Mouse (Mus musculus): Measurements from ENCODE around the gene Foxc1. TPM values are rescaled to one million over a fixed set of nuclear protein-coding genes. Genes with fewer than 3 reads are reported as not detected.
A peak's percentile ranks its signal among the peaks of the same experiment; 100 is the strongest.

The Foxc1 gene
- polyA plus RNA-seq, 1 experiment = 1.9 TPM

- no peak for TF ChIP-seq CTCF (IDR thresholded peaks at IDR 0.05; ENCODE audit: borderline replicate concordance, control insufficient read depth, extremely low read depth, insufficient read depth, low read length, poor library complexity)
- TF ChIP-seq POLR2A (IDR thresholded peaks at IDR 0.05; ENCODE audit: control insufficient read depth, extremely low read depth, insufficient read depth, low read length, poor library complexity) = no peak
Observed at GRCm38 (mm10) chr13:31804571-31804970, 1.9 kb upstream of the Foxc1 start.

DNA sequence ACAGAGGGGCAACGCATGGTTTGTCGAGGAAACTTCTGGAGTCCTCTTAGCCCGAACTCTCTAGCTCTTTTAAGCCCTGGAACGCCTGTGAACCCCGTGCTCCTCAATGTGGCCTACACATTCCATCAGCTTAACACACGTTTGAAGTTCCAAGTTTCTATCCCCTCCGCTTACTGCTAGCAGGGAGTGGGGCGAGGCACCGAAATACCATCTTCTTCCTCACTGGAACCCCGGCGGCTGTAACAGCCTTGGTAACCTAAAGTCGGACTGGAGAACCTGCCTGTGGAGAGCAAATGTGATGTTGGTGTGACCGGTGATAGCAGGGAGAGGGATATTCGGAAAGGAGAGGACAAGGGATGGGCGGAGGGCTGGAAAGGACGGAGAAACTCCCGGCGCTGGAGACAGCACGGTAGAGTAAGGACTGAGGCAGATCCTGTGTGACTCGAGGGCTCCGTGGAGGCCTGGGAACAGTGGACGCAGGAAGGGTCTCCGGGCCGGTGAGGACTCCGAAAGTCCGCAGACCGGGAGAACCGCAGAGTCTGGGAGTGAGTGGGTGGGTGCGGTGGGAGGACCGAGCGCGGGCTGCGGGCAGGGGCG lies 504 bp upstream of the Foxc1 start:
- TF ChIP-seq CTCF (IDR thresholded peaks at IDR 0.05; ENCODE audit: borderline replicate concordance, control insufficient read depth, extremely low read depth, insufficient read depth, low read length, poor library complexity) = no peak
- no peak for TF ChIP-seq POLR2A (IDR thresholded peaks at IDR 0.05; ENCODE audit: control insufficient read depth, extremely low read depth, insufficient read depth, low read length, poor library complexity)
- WGBS = 10% methylated on average over 34 of the region's 34 CpGs
- Histone ChIP-seq H3K4me1 (replicated peaks; ENCODE audit: control insufficient read depth, insufficient read depth, low read length) (peaks cover 25% of the 10 kb centered on the region), H3K4me3 (ENCODE audit: control insufficient read depth, insufficient read depth, low read length) (peak overlapping the region; percentile 20), H3K27ac (ENCODE audit: control insufficient read depth, insufficient read depth, low read length) (no peak overlapping the region), H3K36me3 (ENCODE audit: control insufficient read depth, insufficient read depth, low read length) (no peaks in the 10 kb centered on the region), H3K27me3 (ENCODE audit: control insufficient read depth, insufficient read depth, low read length) (peaks cover 48% of the 10 kb centered on the region)
- no peak for DNase-seq

More at GRCm38 (mm10) chr13:31804571-31804970, 1.9 kb upstream of the Foxc1 start:
- DNase-seq = no peak
- H3K4me1 ChIP-seq (replicated peaks; ENCODE audit: control insufficient read depth, insufficient read depth, low read length) = peaks cover 25% of the 10 kb centered on the region
- H3K27ac ChIP-seq (ENCODE audit: control insufficient read depth, insufficient read depth, low read length) = no peak overlapping the region
- H3K4me3 ChIP-seq (ENCODE audit: control insufficient read depth, insufficient read depth, low read length) = no peak overlapping the region
- peaks cover 45% of the 10 kb centered on the region for H3K27me3 ChIP-seq (ENCODE audit: control insufficient read depth, insufficient read depth, low read length)
- 11% methylated on average over 7 of the region's 7 CpGs for WGBS
- no peaks in the 10 kb centered on the region for H3K36me3 ChIP-seq (ENCODE audit: control insufficient read depth, insufficient read depth, low read length)

DNA sequence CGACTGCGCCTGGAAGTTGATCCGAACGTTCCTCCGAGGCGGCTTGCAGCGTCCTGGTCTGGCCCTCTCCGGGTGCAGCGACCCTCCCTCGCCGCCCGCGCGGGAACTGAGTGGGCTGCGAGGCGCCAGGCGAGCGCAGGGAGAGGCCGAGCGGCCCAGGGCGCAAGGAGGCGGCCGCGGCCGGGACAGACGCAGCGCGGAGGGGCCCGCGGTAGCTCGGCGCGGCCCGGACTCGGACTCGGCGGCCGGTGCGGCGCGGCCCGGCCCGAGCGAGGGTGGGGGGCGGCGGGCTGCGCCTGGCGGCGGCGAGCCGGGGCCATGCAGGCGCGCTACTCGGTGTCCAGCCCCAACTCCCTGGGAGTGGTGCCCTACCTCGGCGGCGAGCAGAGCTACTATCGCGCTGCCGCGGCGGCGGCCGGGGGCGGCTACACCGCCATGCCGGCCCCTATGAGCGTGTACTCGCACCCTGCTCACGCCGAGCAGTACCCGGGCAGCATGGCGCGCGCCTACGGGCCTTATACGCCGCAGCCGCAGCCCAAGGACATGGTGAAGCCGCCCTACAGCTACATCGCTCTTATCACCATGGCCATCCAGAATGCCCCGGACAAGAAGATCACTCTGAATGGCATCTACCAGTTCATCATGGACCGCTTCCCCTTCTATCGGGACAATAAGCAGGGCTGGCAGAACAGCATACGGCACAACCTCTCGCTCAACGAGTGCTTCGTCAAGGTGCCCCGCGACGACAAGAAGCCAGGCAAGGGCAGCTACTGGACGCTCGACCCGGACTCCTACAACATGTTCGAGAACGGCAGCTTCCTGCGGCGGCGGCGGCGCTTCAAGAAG lies 680 bp downstream of the Foxc1 start:
- H3K27ac ChIP-seq (ENCODE audit: control insufficient read depth, insufficient read depth, low read length) = no peak overlapping the region
- no peak for DNase-seq
- peaks cover 20% of the 10 kb centered on the region for H3K4me1 ChIP-seq (replicated peaks; ENCODE audit: control insufficient read depth, insufficient read depth, low read length)
- no peak for TF ChIP-seq CTCF (IDR thresholded peaks at IDR 0.05; ENCODE audit: borderline replicate concordance, control insufficient read depth, extremely low read depth, insufficient read depth, low read length, poor library complexity)
- TF ChIP-seq POLR2A (IDR thresholded peaks at IDR 0.05; ENCODE audit: control insufficient read depth, extremely low read depth, insufficient read depth, low read length, poor library complexity) = no peak
- WGBS = 2% methylated on average over 101 of the region's 101 CpGs
- H3K27me3 ChIP-seq (ENCODE audit: control insufficient read depth, insufficient read depth, low read length) = peaks cover 50% of the 10 kb centered on the region
- no peaks in the 10 kb centered on the region for H3K36me3 ChIP-seq (ENCODE audit: control insufficient read depth, insufficient read depth, low read length)
- H3K4me3 ChIP-seq (ENCODE audit: control insufficient read depth, insufficient read depth, low read length) = peak overlapping the region; percentile 28

GRCm38 (mm10) chr13:31807736-31808115 lies 1.3 kb downstream of the Foxc1 start:
- H3K4me3 ChIP-seq (ENCODE audit: control insufficient read depth, insufficient read depth, low read length) = peak overlapping the region; percentile 39
- WGBS = 4% methylated on average over 47 of the region's 47 CpGs
- H3K4me1 ChIP-seq (replicated peaks; ENCODE audit: control insufficient read depth, insufficient read depth, low read length) = peaks cover 20% of the 10 kb centered on the region
- TF ChIP-seq POLR2A (IDR thresholded peaks at IDR 0.05; ENCODE audit: control insufficient read depth, extremely low read depth, insufficient read depth, low read length, poor library complexity) (no peak), CTCF (IDR thresholded peaks at IDR 0.05; ENCODE audit: borderline replicate concordance, control insufficient read depth, extremely low read depth, insufficient read depth, low read length, poor library complexity) (no peak)
- H3K27ac ChIP-seq (ENCODE audit: control insufficient read depth, insufficient read depth, low read length) = no peak overlapping the region
- H3K27me3 ChIP-seq (ENCODE audit: control insufficient read depth, insufficient read depth, low read length) = peaks cover 50% of the 10 kb centered on the region
- DNase-seq = no peak
- no peaks in the 10 kb centered on the region for H3K36me3 ChIP-seq (ENCODE audit: control insufficient read depth, insufficient read depth, low read length)

DNA sequence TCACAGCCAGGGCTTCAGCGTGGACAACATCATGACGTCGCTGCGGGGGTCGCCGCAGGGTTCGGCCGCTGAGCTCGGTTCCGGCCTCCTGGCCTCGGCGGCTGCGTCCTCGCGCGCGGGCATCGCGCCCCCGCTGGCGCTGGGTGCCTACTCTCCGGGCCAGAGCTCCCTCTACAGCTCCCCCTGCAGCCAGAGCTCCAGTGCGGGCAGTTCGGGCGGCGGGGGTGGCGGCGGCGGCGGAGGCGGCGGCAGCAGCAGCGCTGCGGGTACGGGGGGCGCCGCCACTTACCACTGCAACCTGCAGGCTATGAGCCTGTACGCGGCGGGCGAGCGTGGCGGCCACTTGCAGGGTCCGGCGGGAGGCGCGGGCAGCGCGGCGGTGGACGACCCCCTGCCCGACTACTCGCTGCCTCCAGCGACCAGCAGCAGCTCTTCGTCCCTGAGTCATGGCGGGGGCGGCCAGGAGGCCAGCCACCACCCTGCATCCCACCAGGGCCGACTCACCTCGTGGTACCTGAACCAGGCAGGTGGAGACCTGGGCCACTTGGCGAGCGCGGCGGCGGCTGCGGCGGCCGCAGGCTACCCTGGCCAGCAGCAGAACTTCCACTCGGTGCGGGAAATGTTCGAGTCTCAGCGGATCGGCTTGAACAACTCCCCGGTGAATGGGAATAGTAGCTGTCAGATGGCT lies 1.8 kb downstream of the Foxc1 start:
- H3K27me3 ChIP-seq (ENCODE audit: control insufficient read depth, insufficient read depth, low read length) = peaks cover 48% of the 10 kb centered on the region
- H3K36me3 ChIP-seq (ENCODE audit: control insufficient read depth, insufficient read depth, low read length) = no peaks in the 10 kb centered on the region
- no peak overlapping the region for H3K27ac ChIP-seq (ENCODE audit: control insufficient read depth, insufficient read depth, low read length)
- DNase-seq = peak; percentile 35
- H3K4me3 ChIP-seq (ENCODE audit: control insufficient read depth, insufficient read depth, low read length) = peak overlapping the region; percentile 39
- 2% methylated on average over 73 of the region's 73 CpGs for WGBS
- peaks cover 20% of the 10 kb centered on the region for H3K4me1 ChIP-seq (replicated peaks; ENCODE audit: control insufficient read depth, insufficient read depth, low read length)
- TF ChIP-seq CTCF (IDR thresholded peaks at IDR 0.05; ENCODE audit: borderline replicate concordance, control insufficient read depth, extremely low read depth, insufficient read depth, low read length, poor library complexity) = no peak
- TF ChIP-seq POLR2A (IDR thresholded peaks at IDR 0.05; ENCODE audit: control insufficient read depth, extremely low read depth, insufficient read depth, low read length, poor library complexity) = no peak

GRCm38 (mm10) chr13:31808804-31809420 lies 2.5 kb downstream of the Foxc1 start:
- TF ChIP-seq POLR2A (IDR thresholded peaks at IDR 0.05; ENCODE audit: control insufficient read depth, extremely low read depth, insufficient read depth, low read length, poor library complexity) (no peak), CTCF (IDR thresholded peaks at IDR 0.05; ENCODE audit: borderline replicate concordance, control insufficient read depth, extremely low read depth, insufficient read depth, low read length, poor library complexity) (no peak)
- H3K27ac ChIP-seq (ENCODE audit: control insufficient read depth, insufficient read depth, low read length) = no peak overlapping the region
- no peak for DNase-seq
- peaks cover 46% of the 10 kb centered on the region for H3K27me3 ChIP-seq (ENCODE audit: control insufficient read depth, insufficient read depth, low read length)
- H3K36me3 ChIP-seq (ENCODE audit: control insufficient read depth, insufficient read depth, low read length) = no peaks in the 10 kb centered on the region
- H3K4me1 ChIP-seq (replicated peaks; ENCODE audit: control insufficient read depth, insufficient read depth, low read length) = peaks cover 20% of the 10 kb centered on the region
- WGBS = 14% methylated on average over 16 of the region's 16 CpGs
- peak overlapping the region; percentile 39 for H3K4me3 ChIP-seq (ENCODE audit: control insufficient read depth, insufficient read depth, low read length)
